In the genomic region with DNA sequence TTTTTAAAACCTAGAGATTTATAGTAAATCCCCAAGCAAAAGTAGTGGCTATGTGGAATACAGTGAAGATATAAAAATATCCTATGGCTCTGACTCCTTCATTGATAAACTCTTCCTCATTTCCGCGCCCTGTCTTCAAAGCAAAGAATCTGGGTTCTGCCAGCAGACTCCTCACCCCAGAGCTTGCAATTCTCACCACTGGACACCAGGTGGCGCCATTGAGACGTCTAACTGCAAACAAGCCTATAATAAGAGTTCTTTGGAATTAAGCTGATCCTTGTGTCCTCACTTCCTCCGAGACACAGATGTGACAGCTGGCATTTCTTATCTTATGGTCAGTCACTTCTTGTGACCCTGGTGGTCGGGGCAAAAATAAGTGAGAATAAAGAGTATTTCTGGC, we compare ENCODE assay signal across 9 mouse cellular contexts.
DNase-seq lines count a peak whose midpoint lies in the region; ATAC-seq and TF ChIP-seq lines count a peak whose summit lies in the region.
"Had no signal": no experiment of that assay in that cellular context is flagged by ENCODE, and none has a peak within 500 bp of the region (broad histone marks: within the 10 kb centered on the region; RNA-seq: fewer than 3 reads in every experiment).

No protein-coding gene starts in this region.

- no peak overlapping the region for H3K27ac ChIP-seq in spleen, adult 2 months (ENCODE audit: insufficient read depth, low read length)

- TF ChIP-seq POLR2A in spleen, adult 2 months (IDR thresholded peaks at IDR 0.05; ENCODE audit: low read depth, low read length), result no peak

- H3K27me3 ChIP-seq in spleen, adult 2 months (ENCODE audit: control insufficient read depth, insufficient read depth, low read length), result no peaks in the 10 kb centered on the region

- H3K36me3 ChIP-seq in spleen, adult 2 months (ENCODE audit: control insufficient read depth, insufficient read depth, low read length), result no peaks in the 10 kb centered on the region

- H3K4me3 ChIP-seq in spleen, adult 2 months (ENCODE audit: extremely low read depth, insufficient read depth, insufficient read length), result no peak overlapping the region
- H3K4me3 ChIP-seq: myocyte had no signal

- 33% methylated on average over 6 of the region's 6 CpGs for WGBS in spleen, adult 2 months

- intact Hi-C loops in gastrocnemius, postnatal 36 days (cut with DNase I), result loop anchor here (5.0 kb wide), 2 partner anchors 252 to 392 kb away; no protein-coding TSS in a partner anchor

- peak; percentile 73 for ATAC-seq in activated CD4-positive, CD25-positive, alpha-beta regulatory T cell, adult 4 months

- no peaks in the 10 kb centered on the region for H3K4me1 ChIP-seq in spleen, adult 2 months (ENCODE audit: control insufficient read depth, insufficient read depth, insufficient read length)

- peak; percentile 58 for DNase-seq in gastrocnemius, adult 18-20 months (ENCODE audit: low spot score)
- DNase-seq in gastrocnemius, postnatal 25 days, result no peak
- peak; percentile 81 to 82 for DNase-seq in cerebellum, postnatal 4 days (ENCODE audit: low spot score in 2 of 2)
- DNase-seq in gastrocnemius, postnatal 36 days, result peak; percentile 26 to 45
- DNase-seq in layer of hippocampus, adult 9-11 months, result peak; percentile 67
- peak; percentile 62 to 76 for DNase-seq in lung, postnatal 4 days
- peak; percentile 8 to 53 for DNase-seq in spleen, adult 2 months (ENCODE audit: low read depth in 1 of 2, low spot score in 2 of 2)

- peak; percentile 60; the same call in 1 of the 2 replicates for TF ChIP-seq CTCF in spleen, adult 2 months (IDR thresholded peaks at IDR 0.05; ENCODE audit: extremely low read depth, insufficient read depth, insufficient read length, insufficient replicate concordance)
